In the genomic region with DNA sequence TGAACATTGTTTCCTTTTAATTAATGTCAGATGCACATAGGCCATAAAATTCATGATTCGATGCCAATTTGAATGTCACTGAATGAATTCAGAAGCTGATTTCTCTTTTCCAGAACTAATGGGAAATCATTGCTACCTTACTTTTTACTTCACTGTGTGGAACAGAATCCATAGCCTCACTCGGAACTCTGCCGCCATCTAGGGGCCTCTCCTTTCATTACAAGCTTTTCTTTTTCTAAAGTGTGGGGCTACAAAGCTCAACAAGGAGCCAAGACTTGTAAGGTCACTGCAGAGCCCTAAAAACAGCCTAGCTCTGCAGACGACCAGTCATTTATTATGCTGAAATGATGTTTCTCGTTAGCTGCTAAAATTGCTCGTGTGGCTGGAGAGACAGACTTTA, we compare ENCODE assay signal across 9 mouse cellular contexts. TPM values are rescaled to one million over a fixed set of nuclear protein-coding genes. Genes with fewer than 3 reads are reported as not detected.
DNase-seq lines count a peak whose midpoint lies in the region; ATAC-seq and TF ChIP-seq lines count a peak whose summit lies in the region.
"Had no signal": no experiment of that assay in that cellular context is flagged by ENCODE, and none has a peak within 500 bp of the region (broad histone marks: within the 10 kb centered on the region; RNA-seq: fewer than 3 reads in every experiment).

No protein-coding gene starts in this region.

- no peak overlapping the region for H3K4me2 ChIP-seq in liver, embryonic 12.5 days
- no peak overlapping the region for H3K4me2 ChIP-seq in hindbrain, embryonic 16.5 days (ENCODE audit: low read length)
- no peak overlapping the region for H3K4me2 ChIP-seq in midbrain, embryonic 13.5 days (replicated peaks)
- H3K4me2 ChIP-seq: liver, embryonic 15.5 days had no signal

- no peak overlapping the region for H3K4me3 ChIP-seq in liver, embryonic 12.5 days
- H3K4me3 ChIP-seq in bone marrow, adult 2 months (replicated peaks; ENCODE audit: control insufficient read depth, low read depth, low read length): no peak overlapping the region
- H3K4me3 ChIP-seq in hindbrain, embryonic 16.5 days (ENCODE audit: low read length): no peak overlapping the region
- H3K4me3 ChIP-seq in left cerebral cortex, adult 2 months: no peak overlapping the region
- no peak overlapping the region for H3K4me3 ChIP-seq in midbrain, embryonic 13.5 days (replicated peaks)
- H3K4me3 ChIP-seq: liver, embryonic 15.5 days had no signal

- no peak overlapping the region for H3K27ac ChIP-seq in liver, embryonic 12.5 days
- no peak overlapping the region for H3K27ac ChIP-seq in bone marrow, adult 2 months (ENCODE audit: control insufficient read depth, insufficient read depth, low read depth, low read length, poor library complexity)
- H3K27ac ChIP-seq in hindbrain, embryonic 16.5 days (ENCODE audit: low read depth, low read length): no peak overlapping the region
- H3K27ac ChIP-seq in left cerebral cortex, adult 2 months: no peak overlapping the region
- no peak overlapping the region for H3K27ac ChIP-seq in midbrain, embryonic 13.5 days
- H3K27ac ChIP-seq: liver, embryonic 15.5 days had no signal

- peak; percentile 25; the same call in 1 of the 2 replicates for TF ChIP-seq CTCF in bone marrow, adult 2 months (IDR thresholded peaks at IDR 0.05; ENCODE audit: control insufficient read depth, insufficient read depth, low read length)
- peak; percentile 91 for TF ChIP-seq CTCF in left cerebral cortex, adult 2 months (IDR thresholded peaks at IDR 0.05)

- DNase-seq in liver: peak; percentile 55
- DNase-seq in left cerebral cortex, adult 2 months (ENCODE audit: extremely low spot score in 1 of 2, low spot score in 2 of 2): peak; percentile 73 to 78
- peak; percentile 47 to 80 for DNase-seq in spleen, postnatal 10 days (ENCODE audit: low spot score in 2 of 2)

- no peaks in the 10 kb centered on the region for H3K27me3 ChIP-seq in liver, embryonic 12.5 days (replicated peaks)
- no peaks in the 10 kb centered on the region for H3K27me3 ChIP-seq in hindbrain, embryonic 16.5 days (replicated peaks; ENCODE audit: control insufficient read depth, insufficient read depth, low read length)
- no peaks in the 10 kb centered on the region for H3K27me3 ChIP-seq in midbrain, embryonic 13.5 days
- H3K27me3 ChIP-seq: liver, embryonic 15.5 days had no signal

- no peak overlapping the region for H3K9ac ChIP-seq in liver, embryonic 12.5 days
- no peak overlapping the region for H3K9ac ChIP-seq in hindbrain, embryonic 16.5 days (ENCODE audit: low read depth, low read length)
- no peak overlapping the region for H3K9ac ChIP-seq in midbrain, embryonic 13.5 days (replicated peaks)
- H3K9ac ChIP-seq: liver, embryonic 15.5 days had no signal

- H3K4me1 ChIP-seq in liver, embryonic 12.5 days: no peaks in the 10 kb centered on the region
- no peaks in the 10 kb centered on the region for H3K4me1 ChIP-seq in bone marrow, adult 2 months (ENCODE audit: control insufficient read depth, insufficient read depth, low read length)
- no peaks in the 10 kb centered on the region for H3K4me1 ChIP-seq in hindbrain, embryonic 16.5 days (ENCODE audit: control insufficient read depth, insufficient read depth, low read depth, low read length)
- H3K4me1 ChIP-seq in midbrain, embryonic 13.5 days (replicated peaks): no peaks in the 10 kb centered on the region
- H3K4me1 ChIP-seq: liver, embryonic 15.5 days had no signal

- no peak for ATAC-seq in liver, embryonic 12.5 days
- peak; percentile 90 for ATAC-seq in erythroblast, adult 5-6 weeks (replicated peaks; ENCODE audit: low FRiP score, poor library complexity, severe bottlenecking)
- peak; percentile 61; the same call in 1 of the 2 replicates for ATAC-seq in hindbrain, embryonic 16.5 days
- 0 out of 2 replicates have a peak, but pooled peaks have one; percentile 48 for ATAC-seq in midbrain, embryonic 13.5 days

- H3K9me3 ChIP-seq in liver, embryonic 12.5 days (replicated peaks): no peaks in the 10 kb centered on the region
- no peaks in the 10 kb centered on the region for H3K9me3 ChIP-seq in hindbrain, embryonic 16.5 days (ENCODE audit: control insufficient read depth, low read length)
- no peaks in the 10 kb centered on the region for H3K9me3 ChIP-seq in midbrain, embryonic 13.5 days
- H3K9me3 ChIP-seq: liver, embryonic 15.5 days had no signal

- no peak for TF ChIP-seq POLR2A in bone marrow, adult 2 months (IDR thresholded peaks at IDR 0.05; ENCODE audit: borderline replicate concordance, control insufficient read depth, low read depth, low read length)

- WGBS in liver, embryonic 12.5 days (ENCODE audit: insufficient replicate concordance): 12% methylated on average over 6 of the region's 6 CpGs
- 14% methylated on average over 6 of the region's 6 CpGs for WGBS in bone marrow, adult 2 months
- WGBS in hindbrain, embryonic 16.5 days: 15% methylated on average over 6 of the region's 6 CpGs
- WGBS in midbrain, embryonic 13.5 days: 15% methylated on average over 6 of the region's 6 CpGs

- intact Hi-C loops in left cerebral cortex, adult 2 months (cut with DNase I): loop anchor here (2.0 to 5.0 kb wide), 3 partner anchors 207 to 1207 kb away; no protein-coding TSS in a partner anchor

- peaks cover 13% of the 10 kb centered on the region; the same call in 1 of the 2 replicates for H3K36me3 ChIP-seq in liver, embryonic 12.5 days
- peaks cover 4% of the 10 kb centered on the region; the same call in 1 of the 2 replicates for H3K36me3 ChIP-seq in hindbrain, embryonic 16.5 days (ENCODE audit: control insufficient read depth, insufficient read depth, low read length)
- no peaks in the 10 kb centered on the region for H3K36me3 ChIP-seq in midbrain, embryonic 13.5 days

RNA-seq across cellular contexts. Expression of a gene that starts 12.7 kb away (rescaled TPM):
- 1,175 and 1,195 TPM in 2 replicates for polyA plus RNA-seq in liver, embryonic 12.5 days (2016; fragmentation: Nextera tagmentation; extraction: Ambion mirVana)
- 1,120 and 1,318 TPM in 2 replicates for polyA plus RNA-seq in bone marrow, adult 2 months (2011; ENCODE audit: insufficient read depth, insufficient read length, low replicate concordance, missing spikeins)
- 667 and 844 TPM in 2 replicates for total RNA-seq in erythroblast, adult 5-6 weeks (2015; ENCODE audit: low replicate concordance)
- total RNA-seq in erythroblast, adult 5-6 weeks (2017; ENCODE audit: low replicate concordance): 933 and 1,033 TPM in 2 replicates
- 502 and 513 TPM in 2 replicates for polyA plus RNA-seq in hindbrain, embryonic 16.5 days (2015; fragmentation: Nextera tagmentation; extraction: Ambion mirVana)
- total RNA-seq in left cerebral cortex, adult 2 months (2021): 100 to 1,000 TPM; 375 TPM
- 722 and 731 TPM in 2 replicates for polyA plus RNA-seq in midbrain, embryonic 13.5 days (2015; fragmentation: Nextera tagmentation; extraction: Ambion mirVana)
